Mouse (Mus musculus): ENCODE data around the gene Gpc6.

The Gpc6 gene

GRCm38 (mm10) chr14:117930105-117930847 lies 1005.2 kb downstream of the Gpc6 start:
- DNase-seq (ENCODE audit: low spot score) = peak; percentile 34

- peak; percentile 27 for DNase-seq (ENCODE audit: low spot score)
These were observed 1006.0 kb downstream of the Gpc6 start for GRCm38 (mm10) chr14:117930848-117931816.

DNA sequence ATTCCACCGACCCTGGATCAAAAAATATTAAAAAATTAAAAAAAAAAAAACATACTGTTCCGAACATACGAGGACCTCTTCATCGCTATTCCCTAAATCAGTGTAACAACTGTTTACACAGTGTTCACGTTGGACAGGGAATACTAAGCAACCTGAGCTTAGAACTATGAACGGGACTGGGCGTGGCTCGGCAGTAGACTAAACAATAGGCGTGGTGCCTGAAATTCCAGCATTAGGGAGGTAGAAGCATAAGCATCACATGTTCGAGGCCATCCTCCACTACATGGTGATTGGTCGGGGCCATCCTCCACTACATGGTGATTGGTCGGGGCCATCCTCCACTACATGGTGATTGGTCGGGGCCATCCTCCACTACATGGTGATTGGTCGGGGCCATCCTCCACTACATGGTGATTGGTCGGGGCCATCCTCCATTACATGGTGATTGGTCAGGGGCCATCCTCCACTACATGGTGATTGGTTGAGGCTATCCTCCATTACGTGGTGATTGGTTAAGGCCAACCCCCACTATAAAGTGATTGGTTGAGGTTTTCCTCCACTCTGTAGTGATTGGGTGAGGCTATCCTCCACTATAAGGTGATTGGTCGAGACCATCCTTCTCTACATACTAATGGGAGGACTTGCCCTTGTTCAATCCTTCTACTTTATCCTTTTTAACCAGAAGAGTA lies 1007.2 kb downstream of the Gpc6 start:
- no peak for DNase-seq (ENCODE audit: low spot score)

GRCm38 (mm10) chr14:117938554-117938953 lies 1013.4 kb downstream of the Gpc6 start:
- peak; percentile 62 for DNase-seq (ENCODE audit: low spot score)

DNA sequence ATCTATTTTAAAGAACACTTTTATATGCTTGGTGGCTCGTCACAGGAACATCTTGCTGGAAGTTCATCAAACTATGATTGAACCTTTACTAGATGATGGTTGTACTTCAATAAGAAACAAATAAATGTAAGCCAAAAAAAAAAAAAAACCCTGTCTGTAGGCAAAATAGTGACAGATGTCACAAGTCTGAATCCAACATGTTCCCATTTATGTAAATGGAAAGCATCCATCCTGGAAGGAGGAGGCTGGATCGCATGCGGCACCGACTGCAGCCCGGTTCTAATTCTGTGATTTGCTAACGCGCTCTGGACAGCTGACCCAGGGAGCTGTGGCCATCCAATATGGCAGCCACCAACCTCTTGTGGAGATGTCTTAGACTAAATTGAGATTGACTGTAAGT lies 1014.4 kb downstream of the Gpc6 start:
- DNase-seq (ENCODE audit: low spot score) = no peak

DNA sequence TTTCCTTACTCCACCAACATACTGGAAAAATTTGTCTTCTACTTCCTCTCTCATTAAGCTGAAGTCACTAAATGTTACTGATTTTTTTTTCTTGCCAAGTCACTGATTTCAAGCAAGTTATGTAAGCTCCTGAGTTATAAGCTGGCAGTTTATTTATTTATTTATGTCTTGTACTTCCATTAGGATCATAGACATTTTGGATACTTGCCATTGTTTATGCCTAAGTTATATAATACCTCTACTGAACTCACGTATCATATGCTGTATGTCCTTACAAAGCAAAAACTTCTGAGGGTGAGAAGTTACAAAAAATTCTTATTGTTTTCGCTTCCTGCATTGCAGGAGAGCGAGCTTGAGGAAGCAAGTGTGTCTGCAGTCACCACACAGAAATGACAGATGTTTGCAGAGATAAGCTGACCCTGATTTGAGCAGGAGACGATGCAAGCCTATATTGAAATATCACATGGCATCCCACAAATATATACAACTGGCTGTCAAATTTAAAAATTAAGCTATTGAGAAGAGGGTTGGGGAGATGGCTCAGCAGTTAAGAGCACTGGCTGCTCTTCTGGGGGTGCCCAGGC lies 1020.9 kb downstream of the Gpc6 start:
- DNase-seq (ENCODE audit: low spot score) = no peak

DNA sequence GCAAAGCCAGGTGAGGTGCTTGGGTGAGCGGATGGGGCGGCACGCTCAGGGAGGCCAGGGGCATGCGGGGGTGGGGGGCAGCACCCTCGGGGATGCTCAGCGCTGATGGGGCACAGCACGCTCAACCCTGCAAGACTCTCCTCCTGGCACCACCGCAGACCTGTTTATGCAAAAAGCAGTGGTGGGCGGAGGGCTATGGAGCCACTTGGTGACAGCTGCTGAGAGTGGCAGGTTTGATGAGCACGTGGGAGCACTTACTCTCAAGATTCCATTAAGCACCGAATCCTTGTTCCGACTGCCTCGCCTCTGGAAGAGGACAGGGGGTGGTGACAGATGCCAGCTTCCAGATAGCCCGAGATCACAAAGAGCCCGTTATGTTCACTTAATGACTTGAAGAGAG lies 1026.2 kb downstream of the Gpc6 start:
- DNase-seq (ENCODE audit: low spot score) = no peak

DNA sequence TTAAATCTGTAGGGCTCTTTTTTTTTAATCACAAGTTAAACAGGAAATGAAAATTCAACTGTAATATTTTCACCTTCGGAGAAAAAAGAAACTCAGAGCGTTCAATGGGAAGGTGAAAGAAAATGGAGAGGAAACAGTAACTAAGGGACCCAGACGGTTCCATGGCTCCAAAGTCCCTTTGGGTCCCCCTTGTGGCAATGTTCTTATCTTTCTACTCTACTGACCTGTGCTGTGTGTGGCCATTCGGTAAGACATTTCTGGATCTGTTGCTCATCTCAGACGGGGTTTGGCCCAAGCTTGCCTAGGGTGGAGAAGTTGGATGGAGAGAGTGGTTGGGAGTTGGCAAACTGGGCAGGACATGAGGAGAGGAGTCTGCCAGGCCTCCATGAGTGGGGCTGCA lies 1026.6 kb downstream of the Gpc6 start:
- no peak for DNase-seq (ENCODE audit: low spot score)

DNA sequence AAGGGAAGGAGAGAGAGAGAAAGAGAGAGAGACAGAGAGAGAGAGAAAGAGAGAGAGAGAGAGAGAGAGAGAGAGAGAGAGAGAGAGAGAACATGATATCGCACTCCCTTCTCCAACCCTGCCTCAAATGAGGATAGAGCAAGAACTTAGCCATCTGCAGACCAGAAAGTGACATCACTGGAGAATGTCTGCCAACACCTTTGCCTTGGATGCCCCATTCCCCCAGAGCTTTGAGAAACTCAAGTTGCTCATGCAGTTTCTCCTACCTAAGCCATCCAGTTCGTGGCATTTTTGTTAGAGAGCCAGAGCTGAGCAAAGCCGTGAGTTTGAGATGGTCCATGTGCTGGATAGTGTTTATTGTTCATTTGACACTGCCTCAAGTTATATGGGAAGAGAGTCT lies 1030.9 kb downstream of the Gpc6 start:
- no peak for DNase-seq (ENCODE audit: low spot score)

DNA sequence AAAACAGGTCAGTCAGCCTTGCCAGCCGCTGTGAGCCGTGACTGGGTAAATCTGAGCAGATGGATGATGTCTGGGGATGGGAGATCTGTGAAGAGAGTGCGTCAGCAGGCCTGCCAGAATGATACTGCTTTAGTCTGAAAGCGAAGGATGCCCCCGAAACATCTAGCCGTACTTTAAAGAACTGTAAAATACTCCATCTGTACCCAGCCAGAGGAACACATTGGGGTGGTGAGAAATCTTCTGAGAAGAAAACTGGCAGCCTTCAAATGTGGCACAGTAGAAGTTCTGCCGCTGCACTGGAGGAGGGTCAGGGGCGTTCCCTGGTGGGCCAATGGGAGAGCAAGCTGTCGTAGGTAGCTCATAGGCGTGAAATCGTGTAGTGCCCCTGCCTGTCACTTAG lies 1033.3 kb downstream of the Gpc6 start:
- DNase-seq (ENCODE audit: low spot score) = no peak

GRCm38 (mm10) chr14:117961267-117961666 lies 1036.2 kb downstream of the Gpc6 start:
- no peak for DNase-seq (ENCODE audit: low spot score)

DNA sequence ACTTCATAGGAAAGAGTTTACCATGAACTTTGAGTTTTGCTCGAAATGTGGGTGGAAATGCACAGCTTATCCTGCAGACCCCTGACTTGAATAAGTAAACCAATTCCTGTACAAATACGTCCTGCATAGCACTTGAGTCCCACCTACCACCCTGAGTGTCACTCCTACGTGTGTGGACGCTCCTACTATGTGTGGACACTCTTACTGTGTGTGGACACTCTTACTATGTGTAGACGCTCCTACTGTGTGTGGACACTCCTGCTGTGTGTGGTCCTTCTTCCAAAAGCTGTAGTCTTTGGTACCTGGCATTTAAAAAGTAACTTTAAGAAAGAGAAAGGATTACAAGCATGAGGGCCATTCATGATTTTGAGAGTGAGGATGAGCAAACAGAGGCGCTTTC lies 1036.7 kb downstream of the Gpc6 start:
- DNase-seq (ENCODE audit: low spot score) = no peak

- no peak for DNase-seq (ENCODE audit: low spot score)
These were observed 1037.3 kb downstream of the Gpc6 start for GRCm38 (mm10) chr14:117962453-117962852.

DNA sequence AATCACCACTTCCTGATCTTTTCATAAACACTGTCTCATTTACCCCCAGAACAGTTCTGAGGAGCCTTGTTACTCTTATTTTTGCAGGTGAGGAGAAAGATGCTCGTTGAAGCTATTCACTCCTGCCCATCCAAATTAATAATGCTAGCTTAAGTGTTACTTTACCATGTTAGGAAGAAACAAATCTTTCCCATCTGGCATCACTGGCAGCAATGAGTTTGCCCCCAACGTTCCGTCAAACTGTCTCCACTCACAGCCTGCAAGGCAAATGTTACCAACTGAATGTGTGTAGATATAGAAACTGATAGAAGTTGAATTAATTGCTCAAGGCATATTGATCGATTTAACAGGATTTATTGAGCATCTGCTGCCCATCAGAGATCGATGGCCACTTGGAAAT lies 1047.5 kb downstream of the Gpc6 start:
- no peak for DNase-seq (ENCODE audit: low spot score)

DNA sequence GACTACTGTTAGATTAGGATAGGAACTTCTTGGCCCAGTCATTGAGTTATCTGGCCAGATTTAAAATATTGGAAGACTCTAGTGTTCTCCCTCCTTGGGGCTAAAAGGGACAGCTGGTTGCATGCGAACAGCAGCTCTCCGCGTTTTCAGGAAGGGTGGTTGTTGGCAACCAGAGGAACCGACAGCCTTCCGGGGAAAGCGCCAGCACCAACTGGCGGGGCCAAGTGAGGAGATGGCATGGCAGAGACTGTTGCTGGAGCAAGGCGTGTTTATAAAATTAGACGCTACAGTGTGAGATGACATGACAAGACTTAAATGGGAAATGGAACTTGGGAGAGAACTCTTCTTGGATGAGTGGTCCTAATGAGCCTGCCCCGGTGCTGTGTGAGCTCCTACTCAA lies 1056.4 kb downstream of the Gpc6 start:
- no peak for DNase-seq (ENCODE audit: low spot score)

DNA sequence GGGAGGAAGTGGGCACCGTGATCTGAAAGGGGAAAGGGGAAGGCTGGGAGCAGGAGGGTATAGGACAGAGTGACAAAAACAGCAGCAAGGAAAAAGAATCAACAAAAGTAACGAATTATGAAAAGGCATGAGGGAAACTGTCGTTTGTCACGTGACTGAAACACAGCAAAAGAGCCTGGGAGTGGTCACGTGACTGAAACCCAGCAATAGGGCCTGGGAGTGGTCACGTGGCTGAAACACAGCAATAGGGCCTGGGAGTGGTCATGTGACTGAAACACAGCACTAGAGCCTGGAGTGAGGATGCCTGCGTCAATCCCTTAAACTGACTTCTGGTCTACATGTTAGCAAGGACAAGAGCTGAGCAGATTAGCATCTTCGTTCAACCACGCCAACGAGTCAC lies 1063.3 kb downstream of the Gpc6 start:
- DNase-seq (ENCODE audit: low spot score) = no peak

GRCm38 (mm10) chr14:117990203-117990602 lies 1065.1 kb downstream of the Gpc6 start:
- DNase-seq (ENCODE audit: low spot score) = no peak

GRCm38 (mm10) chr14:117992600-117993256 lies 1067.6 kb downstream of the Gpc6 start:
- DNase-seq (ENCODE audit: low spot score) = no peak

DNA sequence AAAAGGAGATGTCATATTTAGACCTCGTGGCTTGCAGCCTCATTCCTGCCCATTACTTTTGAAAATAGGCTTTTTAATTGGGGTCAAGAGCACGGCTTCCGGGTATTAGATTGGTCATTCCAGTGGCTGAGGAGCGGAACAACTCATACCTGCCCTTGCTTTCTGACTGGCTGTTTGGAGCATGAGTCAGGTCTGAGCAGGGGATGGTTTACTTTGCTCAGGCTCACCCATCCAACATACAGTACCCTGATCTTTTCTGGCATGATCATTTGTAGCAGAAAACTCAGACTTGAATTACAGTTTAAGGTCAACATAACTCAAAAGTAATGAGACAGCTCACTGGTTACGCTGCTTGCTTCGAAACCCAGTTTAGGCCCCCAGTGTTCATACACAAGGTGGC lies 1068.7 kb downstream of the Gpc6 start:
- no peak for DNase-seq (ENCODE audit: low spot score)

DNA sequence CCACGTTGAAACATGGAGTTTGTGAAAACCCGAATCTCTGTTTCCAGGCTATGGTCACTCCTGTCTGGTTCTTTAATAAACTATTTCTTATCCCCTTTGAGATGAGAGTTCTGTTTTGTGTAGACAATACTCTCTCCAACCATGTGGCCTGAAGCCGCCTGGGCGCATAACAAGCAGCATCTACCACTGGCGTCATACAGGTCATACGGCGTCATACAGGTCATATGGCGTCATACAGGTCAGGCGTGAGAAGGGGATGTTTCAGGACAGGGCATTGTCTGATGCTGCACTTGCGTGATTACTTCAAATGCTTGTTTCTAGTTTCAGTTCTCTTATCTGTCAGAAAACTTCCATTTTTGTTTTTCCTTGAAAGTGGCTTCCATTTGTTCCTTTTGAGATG lies 1079.3 kb downstream of the Gpc6 start:
- DNase-seq (ENCODE audit: low spot score) = no peak

DNA sequence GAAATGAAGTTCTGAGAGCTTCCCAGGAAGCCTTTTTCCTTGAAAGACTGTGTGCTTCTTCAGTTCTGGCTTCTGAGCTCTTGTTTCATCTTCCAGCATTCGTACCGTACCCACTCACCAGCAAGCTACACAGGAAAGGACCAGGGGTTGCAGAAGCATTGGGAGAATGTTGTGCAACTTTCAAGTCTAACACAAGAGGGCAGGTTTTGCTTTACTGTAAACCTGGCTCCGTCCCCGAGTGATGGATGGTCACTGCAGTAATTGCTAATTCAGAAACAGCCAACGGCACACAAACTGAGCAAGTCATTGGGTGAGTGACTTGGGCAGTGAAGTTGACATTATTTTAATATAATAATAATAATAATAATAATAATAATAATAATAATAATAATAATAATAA lies 1080.6 kb downstream of the Gpc6 start:
- peak; percentile 24 for DNase-seq (ENCODE audit: low spot score)

DNA sequence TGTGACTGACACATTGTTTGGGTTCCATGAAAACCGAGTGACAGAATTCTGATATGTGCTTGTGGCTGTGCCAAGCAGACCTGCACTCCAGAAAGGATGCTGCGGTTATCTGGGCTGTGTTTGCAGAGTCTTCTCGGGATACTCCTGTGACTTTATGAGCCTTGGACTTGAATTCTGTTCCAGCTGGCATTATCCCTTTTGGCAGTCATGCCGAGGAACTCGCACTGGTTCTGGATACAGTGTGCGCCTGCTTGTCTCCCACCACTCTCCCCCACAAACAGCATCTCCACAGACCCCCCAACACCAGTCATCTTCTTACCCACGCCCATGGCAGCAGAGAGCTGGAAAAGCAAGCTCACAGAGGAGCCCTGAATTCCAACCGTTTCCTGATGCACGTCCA lies 1084.4 kb downstream of the Gpc6 start:
- DNase-seq (ENCODE audit: low spot score) = no peak
